Mouse (Mus musculus): Measurements from ENCODE around the gene Ppp1r32. TPM values are rescaled to one million over a fixed set of nuclear protein-coding genes. Genes with fewer than 3 reads are reported as not detected.

The Ppp1r32 gene
- under 1 TPM in 1 of 2 experiments, not detected in 1; 0.49 TPM for total RNA-seq (2021)
- long read RNA-seq, experiment 1, result 0 reads
- long read RNA-seq, experiment 2, result 0 reads

DNA sequence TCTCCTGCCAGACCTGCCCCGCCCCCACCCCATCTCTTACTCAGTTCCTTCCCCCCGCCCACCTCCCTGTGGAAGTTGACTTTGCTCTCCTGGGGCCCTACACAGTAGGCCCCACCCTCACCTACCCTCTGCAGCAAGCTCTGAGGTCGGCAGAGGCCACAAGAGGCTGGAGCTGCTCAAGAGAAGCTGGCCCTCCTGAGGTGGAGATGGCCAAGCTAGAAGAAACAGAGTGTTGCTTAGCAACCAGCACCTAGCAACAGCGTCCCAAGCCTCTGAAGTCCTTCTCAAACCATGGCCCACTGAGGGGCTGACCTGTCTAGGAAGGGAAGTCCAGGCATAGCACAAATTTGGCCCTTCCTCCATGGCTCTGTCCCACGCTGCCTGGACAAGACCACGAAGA, at the start of gene Ppp1r32:
Gene Ppp1r32 (minus strand): TSS at position 226 of the 400 bp plus-strand sequence.
- DNase-seq, result no peak

- no peak for DNase-seq
Observed at GRCm38 (mm10) chr19:10530082-10530481, 47.4 kb upstream of the Ppp1r32 start.

GRCm38 (mm10) chr19:10525910-10526309, 43.2 kb upstream of the Ppp1r32 start, which contains the start of gene Sdhaf2:
Gene Sdhaf2 (minus strand): TSS chr19:10526142.
- peak in 1 of 2 experiments; percentile 11 for DNase-seq

DNA sequence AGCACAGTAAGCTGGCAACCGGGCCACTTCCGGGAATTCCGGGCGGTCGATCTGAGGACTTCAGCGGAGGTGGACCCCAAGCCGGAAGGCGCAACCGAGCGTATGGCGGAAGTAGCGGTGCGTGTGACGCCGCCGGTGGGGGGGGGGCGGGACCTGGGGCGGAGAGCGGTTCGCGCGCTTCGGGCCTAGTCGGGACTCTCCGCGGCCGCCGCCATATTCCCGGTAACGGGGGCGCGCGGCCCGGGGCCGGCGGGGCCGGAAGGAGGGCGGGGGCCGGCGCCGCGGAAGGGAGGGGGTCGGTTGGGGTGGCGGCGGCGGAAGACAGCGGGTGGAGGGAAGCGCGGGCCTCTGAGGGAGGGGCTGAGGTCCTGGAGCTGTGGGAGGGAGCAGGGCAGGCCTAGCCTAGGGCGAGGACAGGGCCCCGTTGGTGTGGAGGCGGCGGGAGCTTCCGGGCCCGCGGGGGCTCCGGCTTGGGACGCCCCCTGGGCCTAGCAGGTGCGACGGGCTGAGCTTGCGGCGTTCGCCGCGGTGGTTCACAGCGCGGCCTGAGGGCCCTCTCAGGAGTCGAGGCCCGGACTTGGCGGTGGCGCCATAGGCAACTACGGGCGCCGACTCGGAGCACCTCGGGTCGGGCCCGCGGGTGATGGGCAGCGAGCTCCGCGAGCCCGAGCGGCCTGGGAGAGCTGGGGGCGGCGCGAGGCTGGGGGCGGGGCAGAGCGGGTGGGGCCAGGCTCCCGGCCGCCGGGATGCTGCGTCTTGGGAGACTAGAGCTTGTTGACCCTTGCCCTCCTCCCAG, 42.6 kb upstream of the Ppp1r32 start, which contains the start of gene Cpsf7:
Gene Cpsf7 (plus strand): TSS at position 161 of the 796 bp plus-strand sequence.
- peak; percentile 92 to 94 for DNase-seq

GRCm38 (mm10) chr19:10524784-10525105, 42.0 kb upstream of the Ppp1r32 start:
- DNase-seq, result no peak

DNA sequence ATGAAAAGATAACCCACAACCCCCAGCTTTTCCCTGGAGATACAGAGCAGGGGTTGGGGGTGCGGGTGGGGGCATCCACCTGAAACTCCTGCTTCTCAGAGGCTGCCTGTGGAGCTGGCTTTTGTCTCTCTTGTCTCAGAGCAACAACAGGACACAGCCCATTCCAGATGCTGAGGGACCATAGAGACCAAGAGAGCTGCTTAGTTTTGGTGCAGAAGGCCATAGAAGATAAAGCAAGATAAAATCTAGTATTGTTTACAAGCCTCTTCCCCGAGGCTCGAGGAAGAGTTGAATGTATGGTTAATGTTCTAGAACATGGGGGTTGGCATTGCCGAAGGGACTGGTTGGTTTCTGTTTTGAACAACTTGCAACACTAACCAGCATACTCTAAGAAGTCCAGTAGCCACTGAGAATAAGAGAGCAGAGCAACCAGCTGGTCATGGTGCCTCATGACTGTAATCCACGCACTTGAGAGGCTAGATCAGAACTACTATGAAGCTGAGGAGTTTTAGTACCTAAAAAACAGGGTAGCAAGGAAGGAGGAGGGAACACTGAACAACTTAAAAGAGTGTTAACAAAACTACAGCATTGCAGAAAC, 40.9 kb upstream of the Ppp1r32 start:
- DNase-seq, result no peak

DNA sequence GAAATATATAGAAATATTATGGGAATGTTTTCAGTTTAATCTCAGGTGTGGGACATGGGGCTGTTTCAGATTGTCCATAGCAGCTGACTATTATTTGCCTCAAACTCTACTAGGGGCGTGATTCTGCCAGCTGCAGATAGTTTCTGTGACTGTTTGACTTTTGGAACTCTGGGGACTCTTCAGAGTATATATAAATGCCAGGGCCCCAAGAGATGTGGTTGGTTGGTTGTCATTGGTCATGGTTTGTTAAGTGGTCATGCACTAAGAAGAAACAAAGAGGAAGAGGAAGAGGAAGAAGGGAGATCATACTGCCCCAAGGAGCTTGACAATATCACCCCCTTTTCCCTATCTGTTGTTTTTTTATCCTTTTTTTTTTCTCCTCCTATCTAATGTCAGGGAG, 39.2 kb upstream of the Ppp1r32 start:
- no peak for DNase-seq

- DNase-seq, result no peak
Observed at GRCm38 (mm10) chr19:10520355-10520754, 37.6 kb upstream of the Ppp1r32 start.

DNA sequence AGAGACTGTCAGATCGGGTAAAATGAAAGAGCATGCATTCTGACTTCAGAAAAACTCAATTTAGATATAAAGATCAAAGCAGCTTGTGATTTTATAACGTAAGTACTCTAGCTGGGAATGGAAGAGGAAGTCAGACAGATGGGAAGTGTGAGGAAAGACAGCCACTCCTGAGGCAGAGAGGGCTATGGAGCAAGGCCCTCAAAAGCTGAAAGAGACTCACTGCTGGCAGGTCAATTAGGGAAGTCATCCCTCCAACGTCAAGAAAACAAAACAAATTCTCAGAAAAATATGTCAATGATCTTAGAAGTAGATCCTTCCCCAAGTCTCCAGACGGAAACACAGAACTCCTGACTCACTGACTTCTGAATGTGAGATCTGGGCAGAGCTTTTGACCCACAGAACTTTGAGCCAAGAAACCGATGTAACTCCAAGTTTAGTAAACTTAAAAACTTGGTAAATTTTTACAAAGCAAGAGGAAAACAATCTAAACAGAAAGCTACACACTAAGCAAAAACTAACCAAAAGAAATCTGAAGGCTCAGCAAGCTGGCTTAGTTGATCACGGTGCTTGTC, 28.1 kb upstream of the Ppp1r32 start:
- peak in 1 of 2 experiments; percentile 17 for DNase-seq

GRCm38 (mm10) chr19:10502571-10502970, 19.8 kb upstream of the Ppp1r32 start:
- DNase-seq, result peak; percentile 17 to 69

DNA sequence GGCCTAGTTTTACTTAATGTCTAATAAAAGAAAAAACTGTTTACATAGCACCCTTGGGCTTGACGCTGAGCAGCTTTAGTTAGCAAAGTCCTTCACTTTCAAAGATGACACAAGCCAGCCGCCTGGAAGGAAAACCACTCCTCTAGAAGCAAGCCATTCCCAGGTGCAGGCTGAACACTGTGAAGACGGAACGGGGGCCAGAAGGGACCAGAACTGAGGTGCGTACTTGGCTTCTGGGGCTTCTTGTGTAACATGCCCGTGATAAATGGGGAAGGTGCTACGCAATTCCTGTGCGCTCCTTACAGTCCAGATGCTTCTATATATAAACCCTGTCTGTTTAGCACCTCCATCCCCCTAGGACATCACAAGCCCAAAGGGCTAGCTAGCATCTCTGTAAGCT, 17.9 kb upstream of the Ppp1r32 start:
- no peak for DNase-seq

GRCm38 (mm10) chr19:10497512-10498160, 14.9 kb upstream of the Ppp1r32 start:
- DNase-seq, result no peak

GRCm38 (mm10) chr19:10496976-10497375, 14.2 kb upstream of the Ppp1r32 start:
- no peak for DNase-seq

- no peak for DNase-seq
Observed at GRCm38 (mm10) chr19:10495670-10496069, 12.9 kb upstream of the Ppp1r32 start.

DNA sequence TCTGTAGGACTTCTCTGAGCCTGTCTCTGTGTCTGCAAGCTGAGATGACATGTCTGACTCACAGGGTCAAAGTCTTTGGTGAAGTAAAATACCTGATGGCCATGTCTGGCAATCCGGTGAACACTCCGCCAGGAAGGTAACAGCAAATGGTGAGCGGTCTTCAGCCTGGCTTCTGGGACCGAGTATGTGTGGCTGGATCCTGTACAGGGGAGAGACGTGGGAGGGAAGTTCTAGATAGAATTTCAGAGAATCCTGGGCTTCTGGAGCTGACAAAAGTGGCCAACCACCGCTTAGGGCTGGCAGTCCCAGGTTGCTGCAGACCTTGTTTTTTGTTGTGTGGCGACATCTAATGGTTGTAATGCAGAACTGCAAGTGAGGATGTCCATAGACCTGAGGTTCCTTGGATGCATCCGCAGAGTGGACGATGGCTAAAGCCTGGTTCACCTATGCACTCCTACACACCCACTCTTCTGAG, 3.6 kb upstream of the Ppp1r32 start:
- DNase-seq, result peak; percentile 61 to 73

DNA sequence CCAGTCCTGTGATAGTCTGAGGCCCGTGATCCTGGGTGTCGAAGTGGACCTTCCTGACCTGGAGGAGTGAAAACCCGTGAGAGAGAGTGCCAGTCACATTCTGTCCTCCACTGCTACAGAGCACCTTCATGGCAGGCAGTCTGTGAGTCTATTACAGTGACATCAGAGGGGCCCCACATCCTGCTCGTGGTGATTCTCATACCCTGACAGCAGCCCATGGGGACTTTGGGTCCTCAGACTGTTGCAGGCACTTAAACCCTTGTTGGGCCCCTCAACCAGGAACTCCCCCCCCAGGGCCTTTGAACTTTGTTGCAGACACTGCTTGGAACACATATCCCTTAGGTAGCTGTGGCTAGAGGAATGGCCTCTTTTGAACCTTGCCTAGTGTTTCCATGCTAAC, 3.2 kb downstream of the Ppp1r32 start:
- DNase-seq, result no peak

DNA sequence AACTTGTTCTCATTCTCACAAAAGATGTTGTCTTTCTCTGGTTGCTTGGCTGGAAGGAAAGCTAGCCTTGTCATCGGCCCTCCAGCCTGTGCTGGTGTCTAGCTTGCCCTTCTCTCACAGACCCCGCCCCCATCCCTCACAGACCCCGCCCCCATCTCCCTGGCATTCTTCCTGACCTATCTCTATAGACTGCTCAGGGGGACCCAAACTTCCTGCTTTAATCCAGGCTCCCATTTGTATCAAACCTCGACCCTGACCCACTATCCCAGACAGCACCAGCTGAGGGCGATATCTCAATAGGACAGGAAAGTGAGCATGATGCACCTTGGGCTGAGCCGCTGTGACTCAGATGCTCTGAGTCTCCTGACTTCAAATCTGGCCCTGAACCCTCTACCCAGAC, 8.9 kb downstream of the Ppp1r32 start:
- DNase-seq, result no peak

GRCm38 (mm10) chr19:10472958-10473357, 9.8 kb downstream of the Ppp1r32 start:
- DNase-seq, result no peak

GRCm38 (mm10) chr19:10469171-10469658, 13.5 kb downstream of the Ppp1r32 start:
- peak; percentile 28 to 61 for DNase-seq

GRCm38 (mm10) chr19:10464427-10464826, 18.3 kb downstream of the Ppp1r32 start:
- no peak for DNase-seq

- DNase-seq, result no peak
Observed at GRCm38 (mm10) chr19:10461584-10461983, 21.1 kb downstream of the Ppp1r32 start.

- no peak for DNase-seq
Observed at GRCm38 (mm10) chr19:10459907-10460306, 22.8 kb downstream of the Ppp1r32 start.

All from heart, adult 18-20 months (tissue).